Mouse (Mus musculus) small intestine, adult 2 months (tissue): ENCODE results near the gene Diexf.

Experiments used
- CTCF ChIP-seq: fragments of 200-500 bp; IDR thresholded peaks from 2 replicates; pipeline ENCODE4 v1.5.1; 2012; ENCODE audit warnings: low read depth, mild to moderate bottlenecking, control low read depth, inconsistent platforms, low read length, moderate library complexity, mixed read lengths; ENCODE audit not compliant: insufficient replicate concordance, insufficient read length; ENCODE audit errors: extremely low read depth
- POLR2A ChIP-seq: fragments of 200-500 bp; IDR thresholded peaks from 2 replicates; pipeline ENCODE4 v1.6.1; 2012; ENCODE audit warnings: low read depth, mild to moderate bottlenecking, control low read depth, inconsistent platforms, low read length, moderate library complexity

DNA sequence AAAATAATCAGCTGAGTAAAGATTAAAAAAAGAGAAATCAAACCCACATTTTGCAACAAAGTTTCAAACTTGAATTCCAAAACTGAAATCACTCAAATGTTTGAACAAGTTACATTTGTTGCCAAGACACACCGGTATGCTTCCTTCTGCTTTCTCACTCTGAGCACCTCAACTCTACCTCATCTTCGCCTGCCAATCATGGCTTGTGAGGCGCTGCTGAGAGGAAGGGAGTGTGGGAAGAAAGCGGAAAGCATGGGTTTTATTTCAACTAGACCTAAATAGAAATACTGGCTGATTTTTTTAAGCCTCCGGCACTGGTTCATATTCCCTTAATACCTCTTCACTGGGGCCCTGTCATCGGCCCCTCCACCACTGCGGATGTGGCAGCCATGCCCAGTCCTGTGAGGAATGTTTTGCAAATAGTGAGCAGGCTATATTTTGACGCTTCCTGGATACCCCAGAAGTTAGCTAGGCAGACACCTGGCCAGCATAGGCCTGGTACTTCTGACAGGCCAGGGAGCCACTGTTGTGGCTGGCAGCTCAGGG lies 12.5 kb upstream of the Diexf start:
- TF ChIP-seq CTCF (no peak), POLR2A (no peak)
